Mouse (Mus musculus) kidney, postnatal 10 days (tissue): Measurements from ENCODE around the gene App.

ENCODE experiments used
- DNase-seq: peaks from one replicate; pipeline ENCODE4 v3.0.0; 2021; ENCODE audit warnings: mixed read lengths

App gene

DNA sequence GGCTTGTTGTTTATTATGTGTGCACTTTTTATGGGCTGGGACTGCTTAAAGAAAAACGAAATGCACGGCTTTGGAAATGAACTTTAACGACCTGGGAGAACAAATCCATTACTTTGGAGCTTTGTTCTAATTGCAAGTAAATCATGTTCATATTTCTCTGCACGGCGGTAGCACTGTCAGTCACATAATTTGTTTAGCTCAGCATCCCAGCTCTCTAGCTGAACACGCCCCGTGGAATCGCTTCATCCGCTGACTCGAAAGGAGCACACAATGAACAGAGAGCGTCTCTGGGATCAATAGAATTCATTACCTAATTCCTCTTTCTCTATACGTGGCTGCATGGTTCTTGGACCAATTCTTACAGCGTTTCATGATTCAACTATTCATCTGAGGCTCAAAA, 207.5 kb downstream of the App start:
- no peak for DNase-seq

DNA sequence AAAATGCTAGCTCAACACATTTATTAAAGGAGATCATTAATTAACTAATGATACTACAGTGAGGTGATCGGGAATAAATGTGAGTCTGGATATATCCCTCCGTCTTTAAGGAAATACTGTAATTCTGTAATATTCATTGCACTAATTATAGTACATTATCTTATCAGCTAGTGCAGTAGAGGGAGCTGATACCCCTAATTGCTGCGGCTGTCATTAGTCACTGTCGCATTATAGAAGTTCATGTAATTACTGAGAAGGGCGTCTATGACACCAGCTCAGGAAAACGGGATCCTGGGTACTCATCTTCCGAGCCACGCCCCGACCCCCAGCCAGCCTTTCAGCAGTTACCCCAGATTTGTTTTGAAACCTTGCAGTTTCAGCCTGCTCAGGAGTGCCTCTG, 209.6 kb downstream of the App start:
- no peak for DNase-seq

DNA sequence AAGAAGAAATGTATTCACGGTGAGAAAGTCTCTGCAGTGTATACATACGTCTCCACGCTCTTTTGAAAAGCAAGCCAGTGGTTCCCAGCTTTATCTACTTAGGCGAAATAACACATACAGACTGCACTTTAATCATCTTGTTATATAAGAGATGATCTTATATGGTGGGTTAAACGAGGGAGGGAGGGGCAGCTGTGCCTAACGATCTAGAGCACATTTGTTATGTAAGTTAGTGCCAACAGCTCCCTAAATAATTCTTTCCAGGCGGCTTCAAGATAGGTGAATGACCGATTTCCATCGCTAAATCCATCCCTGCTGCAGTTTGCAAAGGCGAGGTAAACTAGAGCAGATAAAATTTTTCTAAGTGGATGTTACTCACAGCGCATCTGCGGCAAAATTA, 210.0 kb downstream of the App start:
- DNase-seq, result no peak

DNA sequence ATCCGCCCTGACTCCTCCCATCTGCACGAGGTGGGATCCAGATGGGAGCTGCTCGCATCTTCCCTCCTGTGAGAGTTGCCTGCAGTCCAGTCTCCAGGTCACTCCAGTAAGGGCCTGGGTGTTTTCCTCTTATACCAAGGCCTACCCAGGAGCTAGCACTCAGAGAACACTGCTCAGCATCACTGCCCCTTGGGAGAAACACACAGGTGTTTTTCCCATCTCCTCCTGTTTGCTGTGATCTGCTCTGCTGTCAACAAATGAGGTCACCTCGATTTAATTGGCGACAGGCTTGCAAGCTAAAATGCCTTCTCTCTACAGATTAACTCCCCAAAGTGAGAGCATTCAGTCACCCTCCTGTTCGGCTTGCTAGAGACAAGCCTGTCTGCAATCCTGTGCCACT, 216.3 kb downstream of the App start:
- DNase-seq, result no peak

DNA sequence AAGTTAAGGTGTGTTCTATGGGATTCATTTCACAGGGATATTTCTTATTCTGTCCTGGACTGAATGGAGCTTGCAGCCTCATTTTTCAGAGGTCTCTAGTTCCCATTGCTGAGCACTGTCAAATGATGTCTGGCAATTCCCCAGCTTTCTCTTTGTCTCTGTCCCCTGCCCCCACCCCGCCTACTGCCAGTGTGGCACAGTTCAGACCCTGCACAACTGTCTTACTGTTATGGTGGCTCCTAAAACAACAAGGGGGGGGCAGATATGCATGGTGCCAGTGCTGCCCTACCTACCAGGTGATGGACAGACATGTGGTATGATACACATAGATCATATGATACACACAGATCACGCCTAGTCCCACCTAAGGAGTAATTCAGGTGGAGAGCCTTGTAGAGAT, 216.9 kb downstream of the App start:
- no peak for DNase-seq

DNA sequence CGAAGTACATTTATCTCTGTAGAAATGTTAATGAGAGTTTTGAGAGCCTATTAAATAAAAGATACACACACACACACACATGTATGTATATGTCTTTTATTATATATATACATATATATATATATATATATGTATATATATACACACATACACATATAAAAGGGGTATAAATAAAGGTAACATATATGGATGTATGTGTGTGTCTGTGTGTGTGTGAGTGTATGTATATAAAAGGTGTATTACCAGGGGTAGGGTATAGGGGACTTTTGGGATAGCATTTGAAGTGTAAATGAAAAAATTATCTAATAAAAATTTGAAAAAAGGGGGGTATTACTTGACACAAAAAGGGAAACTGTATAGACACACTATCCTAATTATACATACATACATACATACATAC, 217.7 kb downstream of the App start:
- no peak for DNase-seq

DNA sequence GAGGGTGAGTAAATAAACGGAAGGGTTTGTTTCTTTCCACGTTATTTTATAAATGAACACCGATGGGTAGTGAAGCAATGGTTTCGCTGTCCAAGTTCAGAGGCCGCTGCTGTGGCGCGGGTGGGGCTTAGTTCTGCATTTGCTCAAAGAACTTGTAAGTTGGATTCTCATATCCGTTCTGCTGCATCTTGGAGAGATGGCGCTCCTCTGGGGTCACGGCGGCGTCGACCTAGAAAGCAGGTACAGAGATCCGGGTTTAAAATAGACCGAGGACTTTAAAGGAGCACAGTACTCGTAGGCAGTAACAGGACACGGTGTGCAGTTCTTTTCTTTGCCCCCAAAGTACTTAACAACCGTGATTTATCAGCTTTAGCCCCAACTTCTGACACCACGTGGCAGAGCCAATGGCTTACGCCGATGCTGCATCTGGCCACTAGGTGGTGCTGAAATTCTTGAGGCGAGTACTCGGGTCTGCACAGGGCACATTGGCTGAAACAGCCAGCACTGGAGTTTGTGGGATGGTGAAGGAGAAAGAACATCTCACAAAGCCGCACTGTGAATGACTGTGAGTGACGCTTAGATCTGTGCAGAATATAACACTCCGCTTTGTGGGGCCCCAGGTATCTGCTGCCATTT, 218.2 kb downstream of the App start:
- peak; percentile 93 for DNase-seq

DNA sequence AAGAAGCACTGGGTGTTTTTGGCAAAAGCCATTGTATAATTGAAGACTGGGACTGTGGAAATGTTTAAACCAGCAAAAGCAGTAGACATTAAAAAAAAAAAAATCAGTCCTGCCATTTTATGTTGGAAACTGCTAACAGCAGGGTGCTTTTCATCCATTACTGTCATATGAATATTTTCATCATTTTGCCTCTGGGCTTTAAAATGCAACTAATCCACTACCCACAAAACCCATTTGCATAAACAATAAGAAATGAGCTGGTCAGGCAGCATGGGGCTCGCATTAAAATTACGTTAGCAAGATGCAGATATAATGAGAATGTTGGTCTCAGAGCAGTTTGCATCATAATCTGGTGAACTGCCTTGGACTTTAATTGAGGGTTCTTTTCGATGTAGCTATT, 242.5 kb downstream of the App start:
- DNase-seq, result no peak

DNA sequence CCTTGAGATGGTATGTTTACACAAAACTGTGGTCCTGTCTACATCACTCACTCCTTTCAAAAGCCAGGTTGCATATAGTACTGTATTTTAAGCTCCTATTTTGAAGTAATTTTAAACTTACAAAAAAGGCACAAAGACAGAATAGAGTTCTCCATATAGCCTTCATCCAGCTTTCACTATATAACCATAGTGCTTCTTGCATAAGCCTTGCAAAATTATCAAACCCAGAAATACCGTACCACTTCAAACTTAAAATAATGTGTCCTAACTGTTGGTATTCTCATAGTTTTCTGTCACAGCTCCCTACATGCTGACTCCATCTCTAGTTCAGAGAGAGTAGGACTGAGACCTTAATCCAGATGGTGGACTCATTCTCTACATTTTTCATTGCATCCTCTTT, 245.7 kb downstream of the App start:
- no peak for DNase-seq

DNA sequence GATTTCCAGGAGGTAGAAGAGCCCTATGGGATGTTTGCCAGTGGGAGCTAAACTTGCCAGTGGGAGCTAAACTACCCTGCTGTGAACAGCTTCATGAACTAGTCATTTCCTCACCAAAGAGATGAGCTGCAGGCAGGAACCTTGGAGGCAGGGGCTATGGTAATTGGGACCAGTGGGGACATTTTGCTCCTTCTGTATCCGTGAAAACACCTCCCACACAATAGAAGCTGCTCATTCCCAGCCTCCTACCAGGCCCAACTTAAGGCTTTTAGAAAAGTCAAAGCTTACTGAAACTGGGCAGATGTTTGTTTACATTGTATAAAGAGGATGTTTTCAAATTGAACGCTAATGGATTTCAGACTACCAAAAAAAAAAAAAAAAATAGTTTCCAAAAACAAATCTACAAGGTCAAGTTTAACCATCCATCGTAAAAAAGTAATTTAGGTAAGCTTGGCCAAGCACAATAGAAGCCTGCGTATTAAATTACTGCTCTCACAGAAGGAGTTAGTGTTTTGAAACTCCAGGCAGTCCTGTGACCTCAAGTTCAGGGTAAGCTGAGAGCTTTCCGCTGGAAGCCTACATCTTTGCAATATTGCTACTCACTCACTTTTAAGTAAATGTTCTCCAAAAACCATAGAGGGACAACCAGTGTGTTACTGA, 253.8 kb downstream of the App start:
- DNase-seq, result no peak

DNA sequence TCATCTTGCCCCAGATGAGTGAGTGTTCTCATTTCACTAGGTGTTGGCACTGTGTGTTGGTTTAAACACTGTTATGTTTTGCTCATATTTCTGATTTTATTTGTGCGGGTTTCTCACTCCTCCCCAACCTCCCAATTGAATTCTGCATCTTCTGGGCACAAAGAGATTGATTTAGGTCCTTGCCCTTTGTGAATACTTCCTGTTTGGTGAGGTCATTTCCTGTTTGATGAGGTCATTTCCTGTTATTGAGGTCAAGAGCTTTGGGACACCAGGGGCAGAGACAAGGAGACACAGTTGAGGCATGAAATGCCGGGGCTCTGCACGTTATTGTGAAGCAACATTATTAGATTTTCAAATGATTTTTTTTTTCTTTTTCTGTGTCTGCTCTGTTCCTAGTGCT, 254.5 kb downstream of the App start:
- DNase-seq, result no peak

DNA sequence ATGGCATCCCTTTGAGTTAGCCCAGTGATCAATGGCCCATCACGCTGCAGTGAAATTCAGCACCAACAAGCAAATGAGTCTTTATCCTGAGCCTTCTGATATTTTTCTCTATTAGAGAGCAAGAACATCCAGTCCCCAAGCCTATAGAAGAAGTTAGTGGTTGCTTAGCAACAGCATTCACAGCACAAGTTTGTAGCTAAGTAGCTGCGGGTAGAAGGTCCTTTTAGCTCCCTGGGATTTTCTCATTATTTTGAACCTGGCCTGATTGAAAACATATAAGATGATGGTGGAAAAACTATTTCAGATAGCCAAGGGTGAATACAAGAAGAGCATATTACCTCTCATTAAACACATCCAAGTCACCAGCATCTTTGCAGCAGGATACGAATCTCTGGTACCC, 256.8 kb downstream of the App start:
- no peak for DNase-seq

DNA sequence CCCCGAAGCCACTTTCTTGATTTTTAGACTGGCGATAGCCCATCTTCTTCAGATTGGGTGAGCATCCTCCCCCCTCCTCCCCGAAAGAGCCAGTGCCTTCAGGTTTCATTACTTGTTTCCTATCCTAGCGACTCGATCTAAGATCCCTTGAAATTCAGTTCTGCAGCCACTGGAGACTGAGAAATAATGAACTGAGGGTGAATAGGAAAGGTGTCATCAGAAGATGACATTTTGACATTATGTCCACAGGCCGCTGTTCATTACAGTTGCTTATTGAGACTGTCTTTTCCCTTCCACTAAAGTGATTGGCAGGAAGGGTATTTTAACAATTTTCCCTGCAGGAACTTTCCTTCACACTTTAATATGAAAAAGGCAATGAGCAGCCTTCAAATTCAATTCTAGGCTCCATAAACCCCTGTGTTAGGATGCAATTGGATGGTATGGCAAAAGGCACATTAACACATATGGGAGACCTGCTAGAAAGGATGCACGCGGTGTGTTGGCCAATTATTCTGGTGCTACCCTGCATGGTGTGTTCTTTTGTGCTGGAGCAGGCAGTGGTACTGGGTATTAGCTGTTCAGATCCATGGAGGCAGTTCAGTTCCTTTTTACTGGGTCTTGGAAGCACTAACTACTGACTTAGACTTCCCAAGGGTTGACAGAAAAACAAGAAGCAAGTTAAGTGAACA, 261.9 kb downstream of the App start:
- DNase-seq, result no peak

DNA sequence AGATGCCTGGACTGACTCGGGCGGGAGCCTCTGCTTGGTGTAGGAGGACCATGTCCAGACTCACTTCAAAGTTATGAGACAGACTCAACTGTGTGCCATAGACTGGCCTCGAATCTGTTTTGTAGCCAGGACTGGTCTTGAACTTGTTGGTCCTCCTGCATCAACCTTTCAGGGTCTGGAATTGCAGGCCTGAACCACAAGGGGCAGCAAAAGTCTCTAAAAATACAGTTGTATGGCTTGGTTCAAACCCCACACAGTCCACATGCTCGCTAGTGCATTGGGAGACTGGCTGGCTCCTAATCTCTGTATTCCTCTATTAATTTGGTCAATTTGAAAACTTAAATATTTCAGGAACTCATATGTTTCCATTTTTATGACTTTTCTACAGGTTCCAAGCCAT, 270.6 kb downstream of the App start:
- DNase-seq, result no peak
